Mouse (Mus musculus): ENCODE data around the gene Mrnip.

GRCm38 (mm10) chr11:50158346-50158745, 15.9 kb upstream of the Mrnip start:
- no peak for TF ChIP-seq GATA1 (IDR thresholded peaks at IDR 0.05; ENCODE audit: low read length)
- TF ChIP-seq TAL1 (IDR thresholded peaks at IDR 0.05; ENCODE audit: low read length): no peak
